Mouse (Mus musculus) embryonic fibroblast, embryonic 13.5 days (primary cell): Measurements from ENCODE around the gene Grin2a.

Experiments used
- CTCF ChIP-seq: IDR thresholded peaks from 2 replicates; pipeline ENCODE4 v1.5.1; 2011; ENCODE audit warnings: mild to moderate bottlenecking, control low read depth, low read length, moderate library complexity, borderline replicate concordance; ENCODE audit not compliant: insufficient read depth
- POLR2A ChIP-seq: IDR thresholded peaks from 2 replicates; pipeline ENCODE4 v1.6.1; 2011; ENCODE audit warnings: low read depth, mild to moderate bottlenecking, control low read depth, low read length, moderate library complexity

- TF ChIP-seq CTCF (no peak), POLR2A (no peak)
These were observed 14.4 kb upstream of the Grin2a start for GRCm38 (mm10) chr16:10009743-10010142.
